Mouse (Mus musculus) midbrain, embryonic 14.5 days (tissue): ENCODE results near the gene Dsn1. TPM values are rescaled to one million over a fixed set of nuclear protein-coding genes. Genes with fewer than 3 reads are reported as not detected.

Source experiments
- ATAC-seq: fragments of 200-750 bp; cut with Nextera tagmentation; 2 replicates; pipeline ENCODE4 v1.8.0; 2017; ENCODE audit warnings: moderate number of reproducible peaks, moderate library complexity; ENCODE audit not compliant: low FRiP score, low TSS enrichment
- DNase-seq: peaks from one replicate; pipeline ENCODE4 v3.0.0-alpha.2; 2015
- H3K27ac ChIP-seq: fragments of 300-500 bp; sonication (generic); replicated peaks from 2 replicates; pipeline ENCODE4 v1.5.1; 2014; ENCODE audit warnings: mild to moderate bottlenecking, low read depth, low read length, moderate library complexity
- H3K27me3 ChIP-seq: fragments of 300-500 bp; sonication (generic); 2 replicates; pipeline ENCODE4 v1.6.1; 2014; ENCODE audit warnings: low read length, control low read depth, mixed read lengths; ENCODE audit not compliant: control insufficient read depth, insufficient read depth
- H3K36me3 ChIP-seq: fragments of 300-500 bp; sonication (generic); 2 replicates; pipeline ENCODE4 v1.6.1; 2014; ENCODE audit warnings: low read length, control low read depth; ENCODE audit not compliant: control insufficient read depth, insufficient read depth
- H3K4me1 ChIP-seq: fragments of 300-500 bp; sonication (generic); 2 replicates; pipeline ENCODE4 v1.6.1; 2014; ENCODE audit warnings: mild to moderate bottlenecking, antibody characterized with exemption, low read length, control low read depth; ENCODE audit not compliant: control insufficient read depth, insufficient read depth
- H3K4me2 ChIP-seq: fragments of 300-500 bp; sonication (generic); 2 replicates; pipeline ENCODE4 v1.6.1; 2014; ENCODE audit warnings: mild to moderate bottlenecking, low read length, moderate library complexity
- H3K4me3 ChIP-seq: fragments of 300-500 bp; sonication (generic); replicated peaks from 2 replicates; pipeline ENCODE4 v1.5.1; 2014; ENCODE audit warnings: low read depth, low read length
- H3K9ac ChIP-seq: fragments of 300-500 bp; sonication (generic); replicated peaks from 2 replicates; pipeline ENCODE4 v1.6.1; 2014; ENCODE audit warnings: mild to moderate bottlenecking, low read length, moderate library complexity
- H3K9me3 ChIP-seq: fragments of 300-500 bp; sonication (generic); 2 replicates; pipeline ENCODE4 v1.6.1; 2016; ENCODE audit warnings: low read length, control low read depth, mixed read lengths; ENCODE audit not compliant: control insufficient read depth
- WGBS: fragments of 180-500 bp; shearing (Covaris S2); extraction: QIAGEN DNeasy Blood & Tissue Kit; methylation state at CpG from one replicate; pipeline ENCODE4 v1.1.7; 2014; 5-methylcytosine and 5-hydroxymethylcytosine counted together
- polyA plus RNA-seq: library from polyadenylated mRNA; unstranded; fragments of >200 nt; fragmentation: Nextera tagmentation; extraction: Ambion mirVana; gene quantifications from 2 replicates; pipeline ENCODE4 v1.2.1, GENCODE M21; 2014

The Dsn1 gene
- polyA plus RNA-seq, 1 experiment from 2014 or later: 13.7 TPM

GRCm38 (mm10) chr2:156951301-156952094 lies 55.5 kb downstream of the Dsn1 start:
- Histone ChIP-seq H3K9ac (no peak overlapping the region), H3K4me1 (no peaks in the 10 kb centered on the region), H3K36me3 (peaks cover 24% of the 10 kb centered on the region), H3K4me3 (no peak overlapping the region), H3K27ac (no peak overlapping the region), H3K4me2 (no peak overlapping the region), H3K9me3 (no peaks in the 10 kb centered on the region), H3K27me3 (no peaks in the 10 kb centered on the region)
- 92% methylated on average over 10 of the region's 10 CpGs for WGBS
- no peak for ATAC-seq
- DNase-seq: no peak

GRCm38 (mm10) chr2:156950816-156951215 lies 56.1 kb downstream of the Dsn1 start:
- Histone ChIP-seq H3K9ac (no peak overlapping the region), H3K36me3 (peaks cover 27% of the 10 kb centered on the region), H3K9me3 (no peaks in the 10 kb centered on the region), H3K4me1 (no peaks in the 10 kb centered on the region), H3K27ac (no peak overlapping the region), H3K27me3 (no peaks in the 10 kb centered on the region), H3K4me3 (no peak overlapping the region), H3K4me2 (no peak overlapping the region)
- 97% methylated on average over 3 of the region's 3 CpGs for WGBS
- no peak for ATAC-seq
- DNase-seq: no peak

Other genes starting within 250 kb of the Dsn1 start
- 22.5 and 33.0 TPM in 2 replicates for gene Myl9, start 231.7 kb downstream of the Dsn1 start, polyA plus RNA-seq
- 19.3 and 25.8 TPM in 2 replicates for gene Tgif2, start 167.1 kb downstream of the Dsn1 start, polyA plus RNA-seq
- 5.4 and 7.0 TPM in 2 replicates for gene 4930518I15Rik, start 149.2 kb downstream of the Dsn1 start, polyA plus RNA-seq
- 169 and 171 TPM in 2 replicates for gene Rab5if, start 144.0 kb downstream of the Dsn1 start, polyA plus RNA-seq
- 0.22 TPM in 1 of 2 replicates, not detected in the other for gene Sla2, start 120.0 kb downstream of the Dsn1 start, polyA plus RNA-seq
- gene Ndrg3, start 15.1 kb downstream of the Dsn1 start, polyA plus RNA-seq: 99.3 and 105 TPM in 2 replicates
- gene Soga1, start 72.1 kb upstream of the Dsn1 start, polyA plus RNA-seq: 12.0 and 13.1 TPM in 2 replicates
- not detected in 2 replicates for gene Tldc2, start 79.9 kb upstream of the Dsn1 start, polyA plus RNA-seq
- 9.2 and 12.1 TPM in 2 replicates for gene Samhd1, start 128.1 kb upstream of the Dsn1 start, polyA plus RNA-seq
- gene Rbl1, start 197.4 kb upstream of the Dsn1 start, polyA plus RNA-seq: 6.7 and 10.8 TPM in 2 replicates